Mouse (Mus musculus) forebrain, embryonic 13.5 days (tissue): Measurements from ENCODE around the gene Ccdc152. TPM values are rescaled to one million over a fixed set of nuclear protein-coding genes. Genes with fewer than 3 reads are reported as not detected.
"Not testable (repeated sequence)": the region's sequence is repeated elsewhere in the genome, so short reads cannot be mapped to it uniquely, and the experiment has no call there.

Source experiments
- ATAC-seq: fragments of 200-750 bp; cut with Nextera tagmentation; 2 replicates; pipeline ENCODE4 v1.8.0; 2017
- H3K27ac ChIP-seq: fragments of 300-500 bp; sonication (generic); 2 replicates; pipeline ENCODE4 v1.5.1; 2015; ENCODE audit warnings: inconsistent platforms, mild to moderate bottlenecking, moderate library complexity
- H3K27me3 ChIP-seq: fragments of 300-500 bp; sonication (generic); 2 replicates; pipeline ENCODE4 v1.6.1; 2015; ENCODE audit warnings: mild to moderate bottlenecking, inconsistent platforms
- H3K36me3 ChIP-seq: fragments of 300-500 bp; sonication (generic); 2 replicates; pipeline ENCODE4 v1.6.1; 2015; ENCODE audit warnings: mild to moderate bottlenecking, inconsistent platforms; ENCODE audit not compliant: poor library complexity, severe bottlenecking
- H3K4me1 ChIP-seq: fragments of 300-500 bp; sonication (generic); 2 replicates; pipeline ENCODE4 v1.6.1; 2015; ENCODE audit warnings: inconsistent platforms
- H3K4me2 ChIP-seq: fragments of 300-500 bp; sonication (generic); 2 replicates; pipeline ENCODE4 v1.6.1; 2015; ENCODE audit warnings: inconsistent platforms, mild to moderate bottlenecking, moderate library complexity
- H3K4me3 ChIP-seq: fragments of 300-500 bp; sonication (generic); 2 replicates; pipeline ENCODE4 v1.5.1; 2015; ENCODE audit warnings: mild to moderate bottlenecking, inconsistent platforms
- H3K9ac ChIP-seq: fragments of 300-500 bp; sonication (generic); 2 replicates; pipeline ENCODE4 v1.6.1; 2015; ENCODE audit warnings: mild to moderate bottlenecking, inconsistent platforms
- H3K9me3 ChIP-seq: fragments of 300-500 bp; sonication (generic); replicated peaks from 2 replicates; pipeline ENCODE4 v1.6.1; 2016; ENCODE audit warnings: inconsistent platforms
- WGBS: fragments of 180-500 bp; shearing (Covaris S2); methylation state at CpG from one replicate; pipeline ENCODE4 v1.1.7; 2015; 5-methylcytosine and 5-hydroxymethylcytosine counted together
- polyA plus RNA-seq: library from polyadenylated mRNA; unstranded; fragments of >200 nt; fragmentation: Nextera tagmentation; extraction: Ambion mirVana; gene quantifications from 2 replicates; pipeline ENCODE4 v1.2.1, GENCODE M21; 2015

The Ccdc152 gene
- polyA plus RNA-seq, 1 experiment from 2014 or later, result not detected

DNA sequence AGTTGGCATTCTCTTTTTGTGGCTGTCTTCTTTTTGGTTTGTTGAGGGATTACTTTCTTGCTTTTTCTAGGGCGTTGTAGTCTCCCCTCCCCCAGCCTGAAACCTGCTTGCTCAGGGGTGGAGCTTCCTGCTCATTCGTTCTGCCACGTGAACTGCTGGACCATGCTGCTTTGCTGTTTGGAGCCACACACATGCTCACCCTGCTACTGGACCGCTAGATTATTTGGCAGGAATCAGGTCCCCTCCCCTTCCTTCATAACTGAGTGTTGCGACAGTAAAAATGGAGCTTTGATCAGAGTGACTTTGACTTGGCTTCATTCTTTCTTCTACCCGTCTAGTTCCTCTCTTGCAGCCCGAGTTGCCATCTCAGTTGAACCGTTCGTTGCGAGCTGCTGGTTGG lies 58.3 kb downstream of the Ccdc152 start:
- H3K9me3 ChIP-seq, H3K4me2 ChIP-seq, H3K9ac ChIP-seq, H3K27me3 ChIP-seq, H3K4me3 ChIP-seq, H3K4me1 ChIP-seq, H3K27ac ChIP-seq, H3K36me3 ChIP-seq, ATAC-seq: not testable (repeated sequence)
- 87% methylated on average over 10 of the region's 10 CpGs for WGBS

DNA sequence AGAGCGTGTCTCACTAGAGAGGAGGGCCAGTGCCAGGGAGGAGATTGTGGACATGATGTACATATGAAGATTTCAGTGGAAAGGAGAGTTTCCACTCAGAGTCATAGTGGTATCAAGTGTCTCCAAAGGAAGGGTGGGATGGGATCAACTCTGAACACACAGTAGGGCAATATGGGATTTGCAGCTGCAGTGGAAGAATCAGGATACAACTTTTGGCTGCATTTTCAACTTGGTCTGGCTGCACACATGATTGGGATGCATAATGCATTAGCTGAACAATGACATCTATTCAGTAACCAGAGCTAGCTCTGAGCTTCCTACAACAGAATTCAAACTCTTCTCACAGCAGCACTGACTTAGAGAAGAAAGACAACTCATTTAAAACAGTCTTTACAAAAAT lies 65.4 kb downstream of the Ccdc152 start:
- Histone ChIP-seq H3K4me1 (no peaks in the 10 kb centered on the region), H3K9ac (no peak overlapping the region), H3K9me3 (no peaks in the 10 kb centered on the region), H3K4me2 (no peak overlapping the region), H3K36me3 (no peaks in the 10 kb centered on the region), H3K4me3 (no peak overlapping the region), H3K27ac (no peak overlapping the region), H3K27me3 (no peaks in the 10 kb centered on the region)
- ATAC-seq, result no peak
- WGBS, result 83% methylated on average over 1 of the region's 1 CpGs

DNA sequence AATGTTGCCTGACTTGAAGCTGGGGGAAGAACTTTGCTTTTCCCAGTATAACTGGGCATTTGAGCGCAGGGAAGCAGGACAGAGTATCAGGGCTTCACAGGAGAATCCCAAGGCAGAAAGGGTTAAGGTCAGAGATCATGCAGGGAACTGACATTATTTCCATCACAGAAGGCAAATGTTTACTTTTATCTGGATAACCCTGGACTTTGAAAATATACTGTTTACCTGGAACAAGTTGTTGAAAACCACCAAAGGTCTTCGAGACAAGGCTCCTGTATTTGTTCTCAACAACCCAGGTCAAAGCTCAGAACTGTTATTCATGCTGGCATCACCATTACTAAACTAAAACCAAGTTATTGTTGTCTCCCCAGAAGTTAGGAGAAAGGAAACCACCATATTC lies 67.0 kb downstream of the Ccdc152 start:
- Histone ChIP-seq H3K4me1 (no peaks in the 10 kb centered on the region), H3K27ac (no peak overlapping the region), H3K4me2 (no peak overlapping the region), H3K4me3 (no peak overlapping the region), H3K36me3 (no peaks in the 10 kb centered on the region), H3K27me3 (no peaks in the 10 kb centered on the region), H3K9me3 (no peaks in the 10 kb centered on the region), H3K9ac (no peak overlapping the region)
- 86% methylated on average over 2 of the region's 2 CpGs for WGBS
- no peak for ATAC-seq

DNA sequence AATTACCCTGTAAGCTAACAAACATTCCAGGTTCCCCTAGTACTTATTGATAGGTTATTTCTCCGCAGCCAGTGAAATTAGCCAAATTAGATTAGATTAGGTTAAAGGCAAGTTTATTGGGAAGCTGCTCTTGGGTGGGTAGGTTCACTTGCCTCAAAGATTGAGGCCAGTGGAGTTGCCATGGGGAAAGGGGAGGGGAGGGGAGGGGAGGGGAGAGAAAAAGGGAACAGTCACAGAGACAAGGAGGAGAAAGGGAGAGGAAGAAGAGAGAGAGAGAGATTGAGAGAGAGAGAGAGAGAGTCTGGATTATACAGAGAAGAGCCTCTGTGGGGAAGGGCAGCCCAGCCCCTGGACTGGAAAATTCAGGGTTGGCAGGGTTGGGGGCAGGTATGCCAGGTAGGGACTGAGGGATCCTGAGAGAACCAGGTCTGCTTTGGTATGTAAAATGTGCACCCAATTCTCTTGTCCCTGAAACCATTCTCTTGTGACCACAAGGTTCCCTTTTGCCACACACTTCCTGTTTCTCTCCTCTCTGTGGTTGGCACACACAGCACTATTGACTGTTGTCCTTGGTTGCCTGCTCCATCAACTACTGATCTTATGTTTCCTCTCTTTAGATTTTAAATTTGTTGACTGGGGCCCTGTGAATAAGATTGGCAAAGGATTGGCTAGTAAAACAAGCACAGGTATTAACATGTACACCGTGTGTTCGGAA lies 69.3 kb downstream of the Ccdc152 start:
- no peaks in the 10 kb centered on the region for H3K27me3 ChIP-seq
- ATAC-seq, result no peak
- no peaks in the 10 kb centered on the region for H3K4me1 ChIP-seq
- 88% methylated on average over 3 of the region's 3 CpGs for WGBS
- no peaks in the 10 kb centered on the region for H3K36me3 ChIP-seq
- H3K4me3 ChIP-seq, result no peak overlapping the region
- H3K9ac ChIP-seq, result no peak overlapping the region
- no peak overlapping the region for H3K27ac ChIP-seq
- H3K4me2 ChIP-seq, result no peak overlapping the region
- H3K9me3 ChIP-seq, result no peaks in the 10 kb centered on the region

DNA sequence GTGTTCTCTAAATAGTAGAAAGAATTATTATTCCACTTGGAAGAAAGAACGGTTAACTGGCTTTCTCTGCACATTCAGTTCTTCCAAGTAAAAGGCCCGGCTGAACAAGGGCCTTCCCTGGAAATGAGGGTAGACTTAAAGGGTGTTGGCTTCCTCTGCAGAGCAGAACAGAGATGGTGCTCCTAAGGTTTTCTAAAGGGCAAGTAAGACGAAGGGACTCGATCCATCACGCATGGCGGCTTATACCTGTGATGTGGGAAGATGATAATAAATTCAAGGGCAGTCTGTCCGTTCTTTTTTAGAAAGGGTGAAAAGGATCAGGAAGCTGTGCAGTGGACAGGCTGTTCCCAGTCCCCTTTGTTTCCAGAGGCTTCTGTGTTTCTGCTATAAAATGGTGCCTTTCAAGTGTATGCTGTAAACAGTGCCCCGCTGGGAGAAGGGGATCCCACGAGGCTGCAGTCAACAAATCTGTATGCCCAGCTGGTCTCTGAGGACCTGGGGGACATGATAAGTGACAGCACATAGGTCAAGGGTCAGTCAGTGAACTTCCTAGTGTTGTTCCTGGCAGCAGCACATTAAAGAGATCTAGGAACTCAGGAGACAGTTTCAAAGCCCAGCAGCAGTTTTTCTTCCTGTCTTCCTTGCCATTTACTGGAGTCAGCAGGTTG lies 71.0 kb downstream of the Ccdc152 start:
- H3K27ac ChIP-seq, result no peak overlapping the region
- no peak overlapping the region for H3K4me3 ChIP-seq
- H3K4me2 ChIP-seq, result no peak overlapping the region
- H3K36me3 ChIP-seq, result no peaks in the 10 kb centered on the region
- H3K4me1 ChIP-seq, result no peaks in the 10 kb centered on the region
- no peak overlapping the region for H3K9ac ChIP-seq
- no peaks in the 10 kb centered on the region for H3K9me3 ChIP-seq
- no peaks in the 10 kb centered on the region for H3K27me3 ChIP-seq
- 40% methylated on average over 9 of the region's 9 CpGs for WGBS
- no peak for ATAC-seq

DNA sequence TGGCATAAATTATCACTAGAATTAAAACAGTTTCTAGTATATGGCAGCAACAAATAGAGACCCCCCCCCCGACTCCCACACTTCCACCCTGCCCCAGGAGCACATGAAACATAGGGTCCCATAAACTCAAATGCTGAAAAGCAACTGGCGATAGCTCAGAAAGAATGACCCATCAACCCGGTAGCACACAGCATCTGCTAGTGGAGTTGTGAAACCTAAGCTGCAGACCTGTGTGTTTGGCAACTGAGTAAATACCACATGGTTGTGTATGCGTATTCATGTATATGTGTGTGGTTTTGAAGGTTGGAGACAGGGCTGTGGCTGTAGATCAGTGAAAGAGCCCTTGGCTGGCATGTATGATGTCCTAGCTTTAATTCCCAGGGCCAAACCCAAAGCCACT lies 72.3 kb downstream of the Ccdc152 start:
- 92% methylated on average over 4 of the region's 4 CpGs for WGBS
- Histone ChIP-seq H3K36me3 (no peaks in the 10 kb centered on the region), H3K27ac (no peak overlapping the region), H3K27me3 (no peaks in the 10 kb centered on the region), H3K9ac (no peak overlapping the region), H3K9me3 (no peaks in the 10 kb centered on the region), H3K4me1 (no peaks in the 10 kb centered on the region), H3K4me2 (no peak overlapping the region), H3K4me3 (no peak overlapping the region)
- no peak for ATAC-seq

Other genes starting within 250 kb of the Ccdc152 start
- 39.7 and 46.8 TPM in 2 replicates for gene Selenop, start 35.0 kb downstream of the Ccdc152 start, polyA plus RNA-seq